Mouse (Mus musculus) forebrain, embryonic 12.5 days (tissue): ENCODE measurements around the gene Snapc2. TPM values are rescaled to one million over a fixed set of nuclear protein-coding genes. Genes with fewer than 3 reads are reported as not detected.

ENCODE experiments used
- ATAC-seq: fragments of 200-750 bp; cut with Nextera tagmentation; 2 replicates; pipeline ENCODE4 v1.8.0; 2017; ENCODE audit warnings: moderate TSS enrichment; ENCODE audit not compliant: low FRiP score
- H3K27ac ChIP-seq: fragments of 300-500 bp; sonication (generic); 2 replicates; pipeline ENCODE4 v1.5.1; 2016; ENCODE audit warnings: mild to moderate bottlenecking
- H3K27me3 ChIP-seq: fragments of 300-500 bp; sonication (generic); 2 replicates; pipeline ENCODE4 v1.6.1; 2016; ENCODE audit warnings: mild to moderate bottlenecking
- H3K36me3 ChIP-seq: fragments of 300-500 bp; sonication (generic); replicated peaks from 2 replicates; pipeline ENCODE4 v1.6.1; 2016; ENCODE audit warnings: mild to moderate bottlenecking
- H3K4me1 ChIP-seq: fragments of 300-500 bp; sonication (generic); 2 replicates; pipeline ENCODE4 v1.6.1; 2016
- H3K4me2 ChIP-seq: fragments of 300-500 bp; sonication (generic); 2 replicates; pipeline ENCODE4 v1.6.1; 2016; ENCODE audit warnings: mild to moderate bottlenecking, moderate library complexity
- H3K4me3 ChIP-seq: fragments of 300-500 bp; sonication (generic); replicated peaks from 2 replicates; pipeline ENCODE4 v1.5.1; 2016; ENCODE audit warnings: mild to moderate bottlenecking
- H3K9ac ChIP-seq: fragments of 300-500 bp; sonication (generic); 2 replicates; pipeline ENCODE4 v1.6.1; 2016; ENCODE audit warnings: mild to moderate bottlenecking
- H3K9me3 ChIP-seq: fragments of 300-500 bp; sonication (generic); 2 replicates; pipeline ENCODE4 v1.6.1; 2016
- WGBS: fragments of 180-500 bp; shearing (Covaris S2); methylation state at CpG from one replicate; pipeline ENCODE4 v1.1.7; 2016; 5-methylcytosine and 5-hydroxymethylcytosine counted together
- polyA plus RNA-seq: library from polyadenylated mRNA; unstranded; fragments of >200 nt; fragmentation: Nextera tagmentation; extraction: Ambion mirVana; gene quantifications from 2 replicates; pipeline ENCODE4 v1.2.1, GENCODE M21; 2016

Snapc2 gene
- polyA plus RNA-seq, 1 experiment from 2014 or later, result 67.2 TPM

- peak within 1 kb of the TSS; percentile 57 for H3K4me3 ChIP-seq
- peaks cover 8% of the 10 kb centered on the region; the same call in 1 of the 2 replicates for H3K27me3 ChIP-seq
- ATAC-seq, result peak; percentile 92
- no peaks in the 10 kb centered on the region for H3K36me3 ChIP-seq
- peak within 1 kb of the TSS; percentile 84 for H3K4me2 ChIP-seq
- under 1% methylated on average over 44 of the region's 44 CpGs for WGBS
- H3K4me1 ChIP-seq, result peaks cover 43% of the 10 kb centered on the region
- peak within 1 kb of the TSS; percentile 88 for H3K27ac ChIP-seq
- H3K9me3 ChIP-seq, result no peaks in the 10 kb centered on the region
- peak within 1 kb of the TSS; percentile 79 for H3K9ac ChIP-seq
Measured at GRCm38 (mm10) chr8:4216791-4217621, 35.9 kb upstream of the Snapc2 start, which contains the start of gene Prr36. Prr36 (minus strand) TSS chr8:4217459.

- H3K27ac ChIP-seq, result no peak overlapping the region
- 87% methylated on average over 3 of the region's 3 CpGs for WGBS
- H3K9ac ChIP-seq, result no peak overlapping the region
- peaks cover 5% of the 10 kb centered on the region; the same call in 1 of the 2 replicates for H3K27me3 ChIP-seq
- H3K4me2 ChIP-seq, result no peak overlapping the region
- no peaks in the 10 kb centered on the region for H3K36me3 ChIP-seq
- ATAC-seq, result no peak
- no peaks in the 10 kb centered on the region for H3K9me3 ChIP-seq
- no peak overlapping the region for H3K4me3 ChIP-seq
- peaks cover 22% of the 10 kb centered on the region for H3K4me1 ChIP-seq
Measured at GRCm38 (mm10) chr8:4219617-4220016, 33.3 kb upstream of the Snapc2 start.

- ATAC-seq, result no peak
- no peaks in the 10 kb centered on the region for H3K36me3 ChIP-seq
- H3K27me3 ChIP-seq, result peaks cover 14% of the 10 kb centered on the region
- H3K27ac ChIP-seq, result no peak overlapping the region
- no peaks in the 10 kb centered on the region for H3K9me3 ChIP-seq
- H3K4me3 ChIP-seq, result no peak overlapping the region
- no peak overlapping the region for H3K9ac ChIP-seq
- H3K4me2 ChIP-seq, result no peak overlapping the region
- peaks cover 11% of the 10 kb centered on the region for H3K4me1 ChIP-seq
Measured at GRCm38 (mm10) chr8:4222059-4222458, 30.8 kb upstream of the Snapc2 start.

GRCm38 (mm10) chr8:4226323-4226722 lies 26.6 kb upstream of the Snapc2 start:
- peak overlapping the region; percentile 49 for H3K4me2 ChIP-seq
- H3K9ac ChIP-seq, result no peak overlapping the region
- H3K27me3 ChIP-seq, result peaks cover 35% of the 10 kb centered on the region
- H3K4me3 ChIP-seq, result 0 out of 2 replicates have a peak overlapping the region, but pooled peaks have one; percentile 20
- no peaks in the 10 kb centered on the region for H3K36me3 ChIP-seq
- no peaks in the 10 kb centered on the region for H3K9me3 ChIP-seq
- ATAC-seq, result no peak
- H3K27ac ChIP-seq, result no peak overlapping the region
- H3K4me1 ChIP-seq, result peaks cover 6% of the 10 kb centered on the region; the same call in 1 of the 2 replicates
- 33% methylated on average over 4 of the region's 4 CpGs for WGBS

GRCm38 (mm10) chr8:4226739-4227347 lies 26.0 kb upstream of the Snapc2 start, which contains the start of gene Lrrc8e:
Lrrc8e (plus strand) TSS chr8:4226827.
- H3K27me3 ChIP-seq, result peaks cover 35% of the 10 kb centered on the region
- no peaks in the 10 kb centered on the region for H3K36me3 ChIP-seq
- H3K9me3 ChIP-seq, result no peaks in the 10 kb centered on the region
- ATAC-seq, result no peak
- H3K9ac ChIP-seq, result 0 out of 2 replicates have a peak within 1 kb of the TSS, but pooled peaks have one; percentile 8
- H3K4me3 ChIP-seq, result peak within 1 kb of the TSS; percentile 20; the same call in 1 of the 2 replicates
- no peak within 1 kb of the TSS for H3K27ac ChIP-seq
- H3K4me2 ChIP-seq, result peak within 1 kb of the TSS; percentile 49
- peaks cover 6% of the 10 kb centered on the region; the same call in 1 of the 2 replicates for H3K4me1 ChIP-seq
- WGBS, result 3% methylated on average over 33 of the region's 33 CpGs

GRCm38 (mm10) chr8:4227919-4228318 lies 25.0 kb upstream of the Snapc2 start:
- ATAC-seq, result no peak
- Histone ChIP-seq H3K4me3 (no peak overlapping the region), H3K27ac (no peak overlapping the region), H3K9me3 (no peaks in the 10 kb centered on the region), H3K4me1 (peaks cover 6% of the 10 kb centered on the region; the same call in 1 of the 2 replicates), H3K4me2 (no peak overlapping the region), H3K36me3 (no peaks in the 10 kb centered on the region), H3K9ac (no peak overlapping the region), H3K27me3 (peaks cover 35% of the 10 kb centered on the region)
- 94% methylated on average over 4 of the region's 4 CpGs for WGBS

GRCm38 (mm10) chr8:4229784-4230183 lies 23.1 kb upstream of the Snapc2 start:
- H3K4me2 ChIP-seq, result no peak overlapping the region
- H3K36me3 ChIP-seq, result no peaks in the 10 kb centered on the region
- H3K4me1 ChIP-seq, result peaks cover 6% of the 10 kb centered on the region; the same call in 1 of the 2 replicates
- no peak overlapping the region for H3K9ac ChIP-seq
- ATAC-seq, result no peak
- WGBS, result 76% methylated on average over 5 of the region's 5 CpGs
- H3K4me3 ChIP-seq, result no peak overlapping the region
- H3K27me3 ChIP-seq, result peaks cover 35% of the 10 kb centered on the region
- H3K9me3 ChIP-seq, result no peaks in the 10 kb centered on the region
- H3K27ac ChIP-seq, result no peak overlapping the region

- 58% methylated on average over 10 of the region's 10 CpGs for WGBS
- ATAC-seq, result no peak
- Histone ChIP-seq H3K4me2 (no peak overlapping the region), H3K27ac (no peak overlapping the region), H3K4me1 (peaks cover 6% of the 10 kb centered on the region; the same call in 1 of the 2 replicates), H3K27me3 (peaks cover 35% of the 10 kb centered on the region), H3K9ac (0 out of 2 replicates have a peak overlapping the region, but pooled peaks have one; percentile 12), H3K9me3 (no peaks in the 10 kb centered on the region), H3K36me3 (no peaks in the 10 kb centered on the region), H3K4me3 (no peak overlapping the region)
Measured at GRCm38 (mm10) chr8:4230612-4231351, 22.1 kb upstream of the Snapc2 start.

GRCm38 (mm10) chr8:4237814-4238433 lies 15.0 kb upstream of the Snapc2 start:
- ATAC-seq, result no peak
- peak overlapping the region; percentile 68 for H3K9ac ChIP-seq
- no peaks in the 10 kb centered on the region for H3K9me3 ChIP-seq
- H3K4me1 ChIP-seq, result peaks cover 26% of the 10 kb centered on the region
- H3K4me3 ChIP-seq, result peak overlapping the region; percentile 82
- H3K36me3 ChIP-seq, result peaks cover 15% of the 10 kb centered on the region
- no peaks in the 10 kb centered on the region for H3K27me3 ChIP-seq
- WGBS, result 16% methylated on average over 15 of the region's 15 CpGs
- peak overlapping the region; percentile 96 for H3K27ac ChIP-seq
- H3K4me2 ChIP-seq, result peak overlapping the region; percentile 93

- Histone ChIP-seq H3K36me3 (peaks cover 22% of the 10 kb centered on the region), H3K27me3 (no peaks in the 10 kb centered on the region), H3K4me3 (peak within 1 kb of the TSS; percentile 82), H3K4me2 (peak within 1 kb of the TSS; percentile 93), H3K27ac (peak within 1 kb of the TSS; percentile 96), H3K9me3 (no peaks in the 10 kb centered on the region), H3K9ac (peak within 1 kb of the TSS; percentile 78), H3K4me1 (peaks cover 26% of the 10 kb centered on the region)
- ATAC-seq, result peak; percentile 95
- under 1% methylated on average over 67 of the region's 71 CpGs for WGBS
Measured at GRCm38 (mm10) chr8:4238434-4239192, 14.3 kb upstream of the Snapc2 start, which contains the start of the genes Map2k7 and Gm49320. Map2k7 (plus strand) TSS chr8:4238740. Gm49320 (plus strand) TSS chr8:4238865.
